Mouse (Mus musculus) c-Kit-positive CD71-negative TER-119-negative erythroid progenitor cells, embryonic 14.5 days (primary cell): Measurements from ENCODE around the gene Mrps18c.

Source experiments
- DNase-seq: peaks from one replicate; pipeline ENCODE4 v3.0.0-alpha.2; 2013; ENCODE audit warnings: low read depth

The Mrps18c gene

GRCm38 (mm10) chr5:100826531-100826930 is 28.1 kb downstream of the Mrps18c start:
- no peak for DNase-seq

DNA sequence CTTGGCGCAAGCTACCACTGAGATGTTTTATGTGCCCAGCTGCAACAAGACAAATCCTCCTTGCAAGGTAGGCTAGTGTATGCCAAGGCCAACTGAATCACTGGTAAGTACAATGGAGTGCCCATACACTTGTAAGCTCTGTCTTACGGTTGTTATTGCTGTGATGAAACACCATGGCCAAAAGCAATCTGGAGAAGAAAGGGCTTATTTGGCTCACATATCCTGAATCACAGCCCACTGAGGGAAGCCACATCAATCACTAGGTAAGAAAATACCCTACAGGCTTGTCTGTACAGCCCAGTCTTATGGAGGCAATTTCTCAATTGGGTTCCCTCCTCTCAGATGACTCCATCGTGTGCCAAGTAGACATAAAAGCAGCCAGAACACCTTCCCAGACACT is 30.3 kb downstream of the Mrps18c start:
- DNase-seq: no peak

- DNase-seq: no peak
Measured at GRCm38 (mm10) chr5:100832680-100833079, 34.3 kb downstream of the Mrps18c start.

- DNase-seq: no peak
Measured at GRCm38 (mm10) chr5:100833841-100834240, 35.4 kb downstream of the Mrps18c start.

DNA sequence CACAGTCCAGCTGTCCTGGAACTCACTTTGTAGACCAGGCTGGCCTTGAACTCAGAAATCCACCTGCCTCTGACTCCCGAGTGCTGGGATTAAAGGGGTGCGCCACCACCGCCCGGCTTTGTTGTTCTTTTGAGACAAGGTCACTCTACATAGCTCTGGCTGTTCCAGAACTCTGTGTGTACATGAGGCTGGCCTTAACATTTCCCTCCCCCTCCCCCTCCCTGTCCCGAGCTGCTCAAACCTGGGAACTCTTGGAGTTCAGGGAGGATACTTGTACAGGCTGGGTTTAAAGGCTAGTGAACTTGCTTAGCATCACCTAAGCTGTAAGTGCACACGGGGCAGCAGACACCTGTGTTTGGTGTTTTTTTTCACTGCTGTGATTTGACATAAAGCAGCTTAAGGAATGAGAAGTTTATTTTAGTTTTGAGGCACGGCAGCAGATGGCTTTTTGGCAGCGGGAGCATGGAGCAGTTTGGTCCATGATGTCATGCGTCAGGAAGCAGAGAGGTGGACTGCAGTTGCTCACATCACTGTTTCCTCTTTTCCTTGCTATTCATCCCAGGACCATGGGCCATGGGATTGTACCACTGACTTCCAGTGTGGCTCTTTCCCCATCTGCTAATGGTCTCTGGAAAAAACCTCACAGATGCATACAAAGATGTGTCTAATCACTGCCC is 37.6 kb downstream of the Mrps18c start:
- DNase-seq: no peak

GRCm38 (mm10) chr5:100837907-100838306 is 39.5 kb downstream of the Mrps18c start:
- no peak for DNase-seq

DNA sequence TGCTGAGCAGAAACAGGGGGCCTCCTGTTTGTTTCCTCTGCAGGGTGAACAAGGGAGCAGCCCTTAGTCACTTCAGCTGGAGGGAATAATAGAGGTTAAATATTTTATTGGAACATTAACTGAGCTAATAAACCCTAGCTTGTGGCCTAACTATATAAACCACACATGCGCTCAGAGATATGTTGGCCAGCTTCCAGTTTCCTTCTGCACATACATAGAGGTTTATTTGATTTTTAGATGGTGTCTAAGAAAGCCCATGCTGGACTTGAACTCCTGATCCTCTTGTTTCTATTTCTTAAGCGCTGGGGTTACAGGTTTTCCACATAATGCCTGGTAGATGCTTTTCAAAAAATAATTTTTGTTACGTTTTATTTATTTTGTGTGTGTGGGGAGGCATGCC is 46.1 kb downstream of the Mrps18c start:
- DNase-seq: no peak

GRCm38 (mm10) chr5:100845485-100845847 is 47.0 kb downstream of the Mrps18c start, which contains the start of gene Gpat3:
Gene Gpat3, plus strand, starts transcription at chr5:100845713.
- no peak for DNase-seq

DNA sequence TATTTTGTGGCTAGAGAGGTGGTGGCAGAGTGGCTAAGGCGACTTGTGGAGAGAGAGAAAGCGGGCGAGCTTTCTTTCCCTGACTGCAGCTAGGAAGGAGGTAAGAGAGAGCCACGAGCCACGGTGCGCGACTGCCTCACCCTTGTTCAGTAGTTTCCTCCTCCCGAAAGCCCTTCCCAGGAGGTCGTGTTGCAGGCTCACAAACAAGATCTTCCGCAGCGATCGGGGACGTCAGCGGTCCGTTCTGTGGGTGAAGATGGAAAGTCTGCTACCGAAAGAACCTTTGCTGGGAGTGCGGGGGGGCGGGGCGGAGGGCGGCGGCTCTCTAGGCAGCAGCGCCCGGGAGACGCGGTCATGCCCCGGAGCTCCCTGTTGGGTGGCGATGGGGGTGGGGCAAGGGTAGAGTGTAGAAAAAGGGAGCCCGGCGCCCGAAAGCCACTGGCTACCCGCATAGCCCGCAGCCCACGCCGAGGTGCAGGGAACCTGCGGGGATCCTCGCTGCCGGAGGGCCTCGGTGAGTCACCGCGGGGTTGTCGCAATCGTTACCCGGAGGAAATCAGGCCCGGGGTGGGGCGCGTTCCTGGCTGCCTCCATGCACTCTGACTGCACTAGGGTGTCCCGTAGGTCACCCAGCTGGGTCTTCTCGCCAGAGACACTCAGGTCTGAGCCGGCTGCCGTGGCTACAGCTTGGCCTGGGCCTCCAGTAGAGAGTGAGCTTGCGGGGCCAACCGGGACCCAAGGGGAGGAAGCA is 47.6 kb downstream of the Mrps18c start:
- DNase-seq: peak; percentile 52

DNA sequence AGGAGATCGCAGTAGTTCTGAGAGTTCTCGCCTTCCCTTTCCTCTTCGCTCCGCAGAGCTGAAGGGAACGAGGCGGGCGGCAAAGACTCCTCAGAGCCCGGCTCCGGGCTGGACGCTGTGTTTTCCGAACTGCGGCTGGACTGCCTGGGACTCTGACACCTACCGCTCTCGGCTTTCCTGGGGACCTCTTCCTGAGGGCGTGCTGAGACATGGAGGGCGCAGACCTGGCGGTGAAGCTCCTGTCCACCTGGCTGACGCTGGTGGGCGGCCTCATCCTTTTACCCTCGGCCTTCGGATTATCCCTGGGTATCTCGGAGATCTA is 48.1 kb downstream of the Mrps18c start:
- no peak for DNase-seq

GRCm38 (mm10) chr5:100847143-100847542 is 48.7 kb downstream of the Mrps18c start:
- no peak for DNase-seq

DNA sequence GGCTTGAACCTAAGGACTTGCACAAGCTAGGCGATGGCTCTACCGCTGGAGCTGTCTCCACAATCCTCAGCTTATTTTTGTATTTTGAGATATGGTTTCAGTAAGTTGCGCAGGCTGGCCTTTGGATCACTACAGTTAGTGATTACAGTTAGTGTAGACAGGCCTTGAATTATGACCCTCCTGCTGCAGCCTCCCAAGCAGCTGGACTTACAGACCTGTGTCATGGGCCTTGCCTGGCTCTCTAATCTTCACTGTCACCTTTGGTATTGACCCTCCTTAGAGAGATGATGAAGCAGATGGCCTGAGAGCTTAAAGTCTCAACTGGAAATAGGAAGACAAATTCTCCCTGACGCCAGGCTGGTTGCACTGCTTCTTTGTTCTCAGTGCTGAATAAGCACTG is 55.5 kb downstream of the Mrps18c start:
- no peak for DNase-seq
